Mouse (Mus musculus): ENCODE results near the gene Vcp.
A peak's percentile ranks its signal among the peaks of the same experiment; 100 is the strongest.

The Vcp gene

GRCm38 (mm10) chr4:43000141-43000986 is at the start of gene Vcp:
Gene Vcp (minus strand): TSS chr4:43000507.
- DNase-seq (ENCODE audit: low read depth, low spot score) = peak; percentile 99

- DNase-seq (ENCODE audit: low read depth, low spot score) = peak; percentile 93
These were observed 46.9 kb upstream of the Vcp start for GRCm38 (mm10) chr4:43047231-43047630.

GRCm38 (mm10) chr4:43046607-43047006 is 46.3 kb upstream of the Vcp start:
- peak; percentile 22 for DNase-seq (ENCODE audit: low read depth, low spot score)

DNA sequence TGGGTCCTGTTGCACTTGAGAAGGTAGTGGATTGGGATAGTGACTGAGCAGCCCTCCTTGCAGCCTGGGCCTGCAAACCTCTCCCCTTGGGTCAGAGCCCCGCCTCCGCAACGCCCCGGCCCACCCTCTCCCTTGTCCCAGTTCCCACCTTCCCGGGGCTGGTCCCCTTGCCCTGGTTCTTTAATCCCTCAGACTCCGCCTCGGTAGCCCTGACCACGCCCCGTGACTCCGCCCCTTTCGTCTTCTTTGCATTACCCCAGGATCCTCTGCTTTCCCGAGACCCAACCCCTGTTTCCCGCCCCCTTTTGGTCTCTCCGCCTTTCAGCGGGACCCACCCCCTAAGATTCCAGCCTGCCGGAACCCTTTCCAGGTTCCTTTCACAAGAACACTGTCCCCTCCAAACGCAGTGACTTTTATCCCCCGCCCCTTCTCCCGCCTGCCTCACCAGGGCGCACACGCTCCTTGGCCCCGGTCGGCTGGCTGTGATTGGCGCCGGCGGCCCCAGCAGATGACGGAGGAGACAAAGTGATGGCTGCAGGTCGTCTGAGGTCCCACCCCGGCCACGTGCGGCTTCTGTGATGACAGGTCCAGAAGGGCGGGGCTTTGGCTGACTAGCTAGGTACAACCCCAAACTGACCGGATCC is 45.5 kb upstream of the Vcp start, which contains the start of gene Fam214b:
Gene Fam214b, minus strand, starts transcription at position 562 of the 644 bp plus-strand sequence.
- peak; percentile 96 for DNase-seq (ENCODE audit: low read depth, low spot score)

DNA sequence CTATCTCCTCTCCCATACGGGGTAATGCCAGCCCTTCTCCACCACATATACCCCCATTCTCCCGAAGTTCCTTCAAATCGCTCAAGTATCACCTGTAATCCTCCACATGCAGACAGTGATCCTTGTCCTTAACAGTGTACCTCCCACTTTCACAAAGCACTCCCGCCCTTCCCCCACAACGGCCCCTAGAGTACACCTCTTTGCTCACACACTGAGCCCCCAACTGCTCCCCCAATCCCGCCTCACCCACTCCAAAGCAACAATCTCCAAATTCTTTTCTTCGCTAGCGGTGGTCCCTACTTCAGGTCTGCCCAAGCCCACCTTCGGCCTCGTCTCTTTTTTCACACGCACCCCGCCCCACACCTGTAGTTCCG is 45.0 kb upstream of the Vcp start:
- peak; percentile 34 for DNase-seq (ENCODE audit: low read depth, low spot score)

DNA sequence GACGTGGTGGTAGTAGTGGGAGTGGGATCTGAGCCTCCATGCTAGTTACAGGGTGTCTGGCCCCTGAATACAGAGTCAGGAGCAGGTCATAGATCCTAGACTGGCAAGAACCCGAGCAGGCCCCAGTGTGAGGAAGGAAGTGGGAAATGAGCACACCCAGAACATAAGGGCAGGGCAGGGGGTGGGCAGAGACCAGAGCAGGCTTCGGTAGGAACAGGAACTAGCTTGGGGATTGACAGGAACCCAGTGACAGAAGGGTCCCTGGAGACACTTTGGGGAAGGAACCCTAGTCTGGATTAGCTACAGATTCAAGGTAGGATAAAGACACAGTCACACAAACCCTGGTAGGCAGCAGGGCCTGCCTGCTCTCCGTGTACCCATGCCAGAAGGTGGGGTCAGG is 44.4 kb upstream of the Vcp start:
- peak; percentile 37 for DNase-seq (ENCODE audit: low read depth, low spot score)

- peak; percentile 92 for DNase-seq (ENCODE audit: low read depth, low spot score)
These were observed 43.5 kb upstream of the Vcp start for GRCm38 (mm10) chr4:43043644-43044357.

DNA sequence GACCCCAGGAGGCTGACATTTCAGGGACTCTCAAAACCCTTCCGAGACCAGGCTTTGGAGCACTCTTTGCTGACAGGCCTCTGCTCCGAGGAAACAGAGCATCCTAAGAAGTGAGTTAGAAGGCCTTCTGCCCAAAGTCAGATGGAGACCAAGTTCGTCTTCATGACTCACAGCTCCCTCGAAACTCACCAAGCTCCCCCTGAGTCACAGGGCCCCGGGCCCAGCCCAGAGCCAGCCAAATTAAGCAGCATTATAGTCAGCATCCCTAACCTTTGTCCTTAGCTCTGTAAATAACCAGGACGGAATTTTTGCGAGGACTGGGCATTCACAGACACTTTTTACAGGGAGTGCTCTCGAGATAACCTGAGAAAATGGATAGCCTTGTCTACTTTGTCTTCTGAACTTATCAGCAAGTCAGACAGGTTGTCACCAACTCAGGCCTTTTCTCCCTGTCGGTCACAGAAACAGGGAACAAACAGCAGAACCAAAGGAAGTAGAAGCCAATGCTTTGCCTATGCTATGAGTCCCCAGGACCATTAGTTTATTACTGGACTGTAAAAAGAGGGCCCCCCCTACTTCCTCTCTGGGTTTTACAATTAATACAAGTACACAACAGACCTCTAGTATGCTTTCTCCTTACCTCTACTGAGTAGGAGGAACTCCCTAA is 40.7 kb upstream of the Vcp start:
- peak; percentile 83 for DNase-seq (ENCODE audit: low read depth, low spot score)

GRCm38 (mm10) chr4:43040114-43040572 is 39.8 kb upstream of the Vcp start:
- DNase-seq (ENCODE audit: low read depth, low spot score) = peak; percentile 99

DNA sequence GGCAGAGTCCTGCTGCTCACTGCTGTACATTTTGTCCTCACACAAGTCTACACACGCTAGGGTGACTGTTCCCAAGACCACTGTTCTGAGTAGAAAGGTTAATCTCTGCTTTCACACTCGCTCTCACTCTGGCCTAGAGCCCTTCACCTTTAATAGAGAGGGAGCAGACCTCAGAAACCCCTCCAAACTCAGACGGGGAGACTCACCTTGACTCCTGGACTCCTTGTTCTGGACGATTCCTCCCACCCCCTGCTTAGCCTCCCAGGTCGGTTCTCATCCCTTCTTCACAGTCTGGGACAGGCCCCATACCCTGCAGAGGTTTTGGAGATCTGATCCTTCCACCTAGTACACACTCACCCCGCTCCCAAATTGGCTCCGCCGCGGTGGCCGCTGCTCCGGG is 39.3 kb upstream of the Vcp start:
- peak; percentile 35 for DNase-seq (ENCODE audit: low read depth, low spot score)

- peak; percentile 77 for DNase-seq (ENCODE audit: low read depth, low spot score)
These were observed 38.5 kb upstream of the Vcp start for GRCm38 (mm10) chr4:43038567-43039495.

DNA sequence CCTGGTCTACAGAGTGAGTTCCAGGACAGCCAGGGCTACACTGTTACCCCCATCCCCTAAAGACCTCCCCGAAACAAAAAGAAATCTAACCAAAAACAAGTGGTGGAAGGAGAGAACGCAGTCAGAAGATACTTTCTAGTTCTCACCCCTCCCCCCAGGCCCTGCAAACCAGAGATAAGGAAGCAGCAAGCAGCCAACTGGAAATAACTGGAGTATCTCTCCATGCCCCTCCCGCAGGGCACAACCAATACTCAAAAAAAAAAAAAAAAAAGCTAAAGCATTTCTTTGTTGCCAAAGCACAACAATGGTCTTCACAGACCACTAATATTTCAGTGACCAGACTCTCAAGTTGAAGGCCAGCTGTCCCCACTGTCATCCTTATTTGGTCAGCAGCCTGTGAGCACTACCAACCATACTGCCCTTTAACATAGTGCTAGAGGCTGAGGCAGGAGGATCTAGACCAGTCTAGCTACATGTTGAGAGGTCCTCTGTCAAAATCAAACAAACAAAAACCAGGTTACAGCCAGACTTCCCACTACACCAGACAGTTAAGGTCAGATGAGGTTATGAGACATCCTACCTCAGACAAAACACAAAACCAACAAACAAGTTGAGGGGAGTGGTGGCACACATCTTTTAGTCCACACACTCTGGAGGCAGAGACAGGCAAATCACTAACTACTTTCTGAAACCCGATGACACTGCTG is 37.7 kb upstream of the Vcp start:
- no peak for DNase-seq (ENCODE audit: low read depth, low spot score)

GRCm38 (mm10) chr4:43036356-43036755 is 36.0 kb upstream of the Vcp start:
- DNase-seq (ENCODE audit: low read depth, low spot score) = no peak

DNA sequence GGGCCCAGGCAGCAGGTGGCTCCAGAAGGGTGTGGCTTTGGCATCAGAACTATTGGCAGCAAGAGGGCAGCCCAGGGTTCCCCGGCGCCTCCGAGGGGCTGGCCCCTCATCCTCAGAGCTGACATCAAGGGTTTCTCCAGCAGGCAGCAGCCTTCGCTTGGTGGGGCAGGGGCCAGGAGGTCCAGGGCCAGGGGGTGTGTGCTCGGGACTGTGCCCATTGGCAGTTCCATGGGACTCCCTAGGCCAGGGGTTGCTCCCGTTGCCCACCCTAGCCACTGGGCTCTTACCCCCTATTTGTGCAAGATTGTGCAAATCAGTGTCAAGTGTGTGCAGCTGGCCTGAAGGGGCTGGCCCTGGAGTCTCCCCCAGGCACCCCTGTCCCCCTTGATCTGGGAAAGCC is 35.5 kb upstream of the Vcp start:
- DNase-seq (ENCODE audit: low read depth, low spot score) = no peak

GRCm38 (mm10) chr4:43033481-43033880 is 33.2 kb upstream of the Vcp start:
- DNase-seq (ENCODE audit: low read depth, low spot score) = no peak

DNA sequence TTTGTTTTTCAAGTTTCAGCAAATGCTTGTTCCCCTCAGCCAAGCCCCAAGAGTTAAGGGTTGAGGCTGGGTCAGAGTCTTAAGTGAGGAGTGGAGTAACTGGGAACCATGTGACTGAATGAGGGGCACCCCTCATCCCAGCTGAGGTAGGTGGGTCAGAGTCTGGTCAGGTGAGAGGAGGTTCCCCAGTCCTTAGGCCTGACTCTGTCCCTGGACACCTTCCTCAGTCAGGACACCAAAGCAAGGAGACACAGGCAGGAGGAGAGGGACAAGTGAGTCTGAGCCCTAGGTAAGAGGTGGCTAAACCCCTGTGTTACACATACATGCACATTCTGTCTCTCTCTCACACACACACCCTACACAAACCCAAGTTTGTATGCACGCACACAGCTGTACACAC is 32.2 kb upstream of the Vcp start:
- no peak for DNase-seq (ENCODE audit: low read depth, low spot score)

DNA sequence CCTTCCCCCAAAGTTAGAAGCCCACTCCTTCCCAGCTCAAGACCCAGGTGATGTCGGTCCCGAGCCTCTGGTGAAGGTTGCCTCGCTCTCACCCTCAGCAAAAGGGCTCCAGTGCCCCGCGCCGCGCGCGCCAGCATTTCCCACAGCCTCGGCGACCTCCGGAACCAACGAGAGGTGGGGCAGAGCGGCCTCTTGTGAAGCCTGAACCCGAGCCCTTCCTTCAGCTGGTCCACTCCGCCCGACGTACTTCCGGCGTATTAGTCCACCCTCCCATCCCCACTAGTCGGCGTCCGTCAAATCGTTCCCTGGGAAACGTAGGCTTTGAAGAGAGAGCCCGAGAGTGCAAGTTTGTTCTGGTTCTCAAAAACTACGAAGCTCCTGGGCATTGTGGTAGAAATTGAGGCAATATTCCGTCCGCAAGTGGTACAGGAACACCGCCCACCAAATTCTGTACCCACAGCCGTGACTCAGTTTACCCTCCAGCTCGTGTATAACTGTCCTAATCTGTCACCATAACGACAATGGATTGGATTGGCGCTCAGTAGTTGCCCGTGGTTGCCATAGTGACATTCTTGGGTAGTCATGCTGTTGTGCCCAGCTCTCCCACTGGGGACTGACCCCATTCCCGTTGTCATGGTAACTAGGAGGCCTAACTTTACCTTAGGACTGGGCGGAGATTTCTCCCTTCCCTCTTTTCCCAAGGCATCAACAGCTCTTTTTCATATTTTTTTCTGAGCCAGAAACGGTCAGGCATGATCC is 31.1 kb upstream of the Vcp start, which contains the start of gene Stoml2:
Gene Stoml2, minus strand, starts transcription at position 474 of the 759 bp plus-strand sequence.
- peak; percentile 96 for DNase-seq (ENCODE audit: low read depth, low spot score)

DNA sequence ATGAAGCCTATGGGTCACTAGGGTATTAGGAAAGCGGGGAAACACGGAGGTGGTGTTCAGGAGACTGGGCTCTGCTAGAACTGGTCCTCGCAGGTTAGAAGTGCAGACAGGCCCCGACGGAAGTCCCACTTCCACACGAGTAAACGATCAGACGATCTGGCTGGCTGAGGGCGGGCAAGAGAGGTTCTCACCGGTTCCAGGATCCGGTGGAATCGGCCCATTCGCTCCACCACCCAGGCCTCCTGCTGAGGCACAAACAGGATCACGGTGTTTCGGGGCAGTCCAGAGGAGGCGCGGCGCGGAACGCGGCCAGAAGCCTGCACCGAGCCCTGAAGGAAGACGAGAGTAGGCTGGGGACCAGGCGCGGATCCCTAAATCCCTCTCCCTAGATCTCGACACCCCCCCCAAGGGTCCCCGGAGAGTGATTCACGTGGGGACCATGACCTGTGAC is 30.5 kb upstream of the Vcp start:
- peak; percentile 44 for DNase-seq (ENCODE audit: low read depth, low spot score)

GRCm38 (mm10) chr4:43030352-43030751 is 30.0 kb upstream of the Vcp start:
- DNase-seq (ENCODE audit: low read depth, low spot score) = no peak
